Mouse (Mus musculus): ENCODE data around the gene Ttpal.
"Not testable (repeated sequence)": the region's sequence is repeated elsewhere in the genome, so short reads cannot be mapped to it uniquely, and the experiment has no call there.

The Ttpal gene

GRCm38 (mm10) chr2:163621401-163621800, 19.3 kb downstream of the Ttpal start:
- DNase-seq (ENCODE audit: low spot score in 2 of 2): not testable (repeated sequence)

- no peak for DNase-seq (ENCODE audit: low spot score in 2 of 2)
Measured at GRCm38 (mm10) chr2:163631223-163631622, 29.1 kb downstream of the Ttpal start.

- no peak for DNase-seq (ENCODE audit: low spot score in 2 of 2)
Measured at GRCm38 (mm10) chr2:163631715-163632114, 29.6 kb downstream of the Ttpal start.

- DNase-seq (ENCODE audit: low spot score in 2 of 2): no peak
Measured at GRCm38 (mm10) chr2:163634211-163634610, 32.1 kb downstream of the Ttpal start.

GRCm38 (mm10) chr2:163636057-163636456, 33.9 kb downstream of the Ttpal start:
- DNase-seq (ENCODE audit: low spot score in 2 of 2): no peak

- DNase-seq (ENCODE audit: low spot score in 2 of 2): no peak
Measured at GRCm38 (mm10) chr2:163637655-163638266, 35.6 kb downstream of the Ttpal start.

- DNase-seq (ENCODE audit: low spot score in 2 of 2): no peak
Measured at GRCm38 (mm10) chr2:163640493-163640892, 38.4 kb downstream of the Ttpal start.

- DNase-seq (ENCODE audit: low spot score in 2 of 2): no peak
Measured at GRCm38 (mm10) chr2:163641681-163642080, 39.6 kb downstream of the Ttpal start.

GRCm38 (mm10) chr2:163642685-163643575, 40.8 kb downstream of the Ttpal start:
- no peak for DNase-seq (ENCODE audit: low spot score in 2 of 2)

- DNase-seq (ENCODE audit: low spot score in 2 of 2): no peak
Measured at GRCm38 (mm10) chr2:163643576-163643971, 41.5 kb downstream of the Ttpal start.

GRCm38 (mm10) chr2:163644047-163644446, 41.9 kb downstream of the Ttpal start:
- no peak for DNase-seq (ENCODE audit: low spot score in 2 of 2)

- peak; percentile 95 to 98 for DNase-seq (ENCODE audit: low spot score in 2 of 2)
Measured at GRCm38 (mm10) chr2:163644575-163645385, 42.7 kb downstream of the Ttpal start, which contains the start of gene Serinc3. Serinc3 (minus strand) TSS chr2:163645131.

- DNase-seq (ENCODE audit: low spot score in 2 of 2): no peak
Measured at GRCm38 (mm10) chr2:163645700-163646460, 43.8 kb downstream of the Ttpal start.

GRCm38 (mm10) chr2:163646461-163647080, 44.5 kb downstream of the Ttpal start:
- DNase-seq (ENCODE audit: low spot score in 2 of 2): no peak

- not testable (repeated sequence) for DNase-seq (ENCODE audit: low spot score in 2 of 2)
Measured at GRCm38 (mm10) chr2:163655699-163656098, 53.6 kb downstream of the Ttpal start.

GRCm38 (mm10) chr2:163657486-163657885, 55.4 kb downstream of the Ttpal start:
- no peak for DNase-seq (ENCODE audit: low spot score in 2 of 2)

- peak; percentile 65 to 74 for DNase-seq (ENCODE audit: low spot score in 2 of 2)
Measured at GRCm38 (mm10) chr2:163657975-163658886, 56.1 kb downstream of the Ttpal start, which contains the start of gene Pkig. Pkig (plus strand) TSS chr2:163658386.

GRCm38 (mm10) chr2:163658941-163659340, 56.8 kb downstream of the Ttpal start:
- DNase-seq (ENCODE audit: low spot score in 2 of 2): no peak

GRCm38 (mm10) chr2:163659431-163659830, 57.3 kb downstream of the Ttpal start:
- DNase-seq (ENCODE audit: low spot score in 2 of 2): no peak
